Mouse (Mus musculus): ENCODE results near the gene Bsph2. TPM values are rescaled to one million over a fixed set of nuclear protein-coding genes. Genes with fewer than 3 reads are reported as not detected.

Bsph2 gene
- not detected for total RNA-seq (2022)

GRCm38 (mm10) chr7:13570967-13571366, at the start of gene Bsph2:
Gene Bsph2, minus strand, starts transcription at chr7:13571067.
- no peak for DNase-seq (ENCODE audit: low spot score)

DNA sequence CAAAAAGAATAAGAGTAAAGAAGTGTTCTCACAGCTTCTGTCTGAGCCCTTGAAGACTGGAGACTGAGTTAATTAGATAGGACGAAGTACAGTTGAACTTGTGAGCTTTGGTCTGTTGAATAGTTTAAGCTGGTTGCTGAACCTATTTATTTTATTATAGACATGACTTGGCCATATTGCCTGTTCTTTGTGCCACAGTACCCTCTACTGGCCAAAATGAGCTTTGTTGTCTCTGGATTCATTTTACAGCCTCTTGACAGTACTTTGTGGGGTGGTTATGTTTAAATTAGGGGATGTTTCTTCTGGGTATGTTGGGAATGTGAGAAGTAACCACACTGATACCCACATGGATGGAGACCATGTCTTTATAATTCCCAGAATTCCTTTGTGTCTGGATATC, 59.3 kb downstream of the Bsph2 start:
- no peak for DNase-seq (ENCODE audit: low spot score)

Other genes with a start within 250 kb of the Bsph2 start
- under 1 TPM in 1 of 4 experiments, not detected in 3; 0.08 TPM for gene Pla2g4c, start 246.4 kb downstream of the Bsph2 start, total RNA-seq (2022)
- gene Cabp5, start 172.9 kb downstream of the Bsph2 start, total RNA-seq (2022): under 1 TPM in 1 of 4 experiments, not detected in 3; 0.14 TPM
- not detected for gene Bsph1, start 120.2 kb downstream of the Bsph2 start, total RNA-seq (2022)
- gene Sult2a5, start 52.9 kb upstream of the Bsph2 start, total RNA-seq (2022): not detected
- not detected for gene Sult2a2, start 162.4 kb upstream of the Bsph2 start, total RNA-seq (2022)

Data from heart, adult 8-10 months (tissue).